Mouse (Mus musculus): Measurements from ENCODE around the gene Ccdc34. TPM values are rescaled to one million over a fixed set of nuclear protein-coding genes. Genes with fewer than 3 reads are reported as not detected.

The Ccdc34 gene
- polyA plus RNA-seq, 1 experiment from 2014 or later: 47.6 TPM

- H3K27ac ChIP-seq: peak overlapping the region; percentile 63; the same call in 1 of the 2 replicates
- ATAC-seq (ENCODE audit: low FRiP score, low read depth): peak; percentile 88
- H3K4me3 ChIP-seq: no peak overlapping the region
- H3K27me3 ChIP-seq: no peaks in the 10 kb centered on the region
- peaks cover 10% of the 10 kb centered on the region for H3K4me1 ChIP-seq
- H3K36me3 ChIP-seq: no peaks in the 10 kb centered on the region
- no peak overlapping the region for H3K4me2 ChIP-seq (replicated peaks)
- 61% methylated on average over 8 of the region's 8 CpGs for WGBS
- no peaks in the 10 kb centered on the region for H3K9me3 ChIP-seq
- H3K9ac ChIP-seq: no peak overlapping the region
Measured at GRCm38 (mm10) chr2:110210508-110211496, 193.2 kb downstream of the Ccdc34 start.

- WGBS: 77% methylated on average over 4 of the region's 4 CpGs
- Histone ChIP-seq H3K9ac (no peak overlapping the region), H3K4me1 (peaks cover 10% of the 10 kb centered on the region), H3K4me2 (replicated peaks) (no peak overlapping the region), H3K4me3 (no peak overlapping the region), H3K27ac (no peak overlapping the region), H3K36me3 (no peaks in the 10 kb centered on the region), H3K9me3 (no peaks in the 10 kb centered on the region), H3K27me3 (no peaks in the 10 kb centered on the region)
- ATAC-seq (ENCODE audit: low FRiP score, low read depth): no peak
Measured at GRCm38 (mm10) chr2:110214278-110214677, 196.7 kb downstream of the Ccdc34 start.

GRCm38 (mm10) chr2:110214991-110215684 is 197.5 kb downstream of the Ccdc34 start:
- Histone ChIP-seq H3K4me3 (no peak overlapping the region), H3K9me3 (no peaks in the 10 kb centered on the region), H3K9ac (no peak overlapping the region), H3K27ac (no peak overlapping the region), H3K4me2 (replicated peaks) (no peak overlapping the region), H3K4me1 (peaks cover 10% of the 10 kb centered on the region), H3K36me3 (no peaks in the 10 kb centered on the region), H3K27me3 (no peaks in the 10 kb centered on the region)
- WGBS: 49% methylated on average over 9 of the region's 9 CpGs
- ATAC-seq (ENCODE audit: low FRiP score, low read depth): no peak

- Histone ChIP-seq H3K4me1 (peaks cover 5% of the 10 kb centered on the region), H3K27me3 (no peaks in the 10 kb centered on the region), H3K36me3 (no peaks in the 10 kb centered on the region), H3K4me2 (replicated peaks) (no peak overlapping the region), H3K4me3 (no peak overlapping the region), H3K27ac (no peak overlapping the region), H3K9ac (no peak overlapping the region), H3K9me3 (no peaks in the 10 kb centered on the region)
- 70% methylated on average over 3 of the region's 3 CpGs for WGBS
- no peak for ATAC-seq (ENCODE audit: low FRiP score, low read depth)
Measured at GRCm38 (mm10) chr2:110215685-110216058, 198.1 kb downstream of the Ccdc34 start.

- Histone ChIP-seq H3K36me3 (no peaks in the 10 kb centered on the region), H3K27me3 (no peaks in the 10 kb centered on the region), H3K4me3 (no peak overlapping the region), H3K9me3 (no peaks in the 10 kb centered on the region), H3K9ac (no peak overlapping the region), H3K4me2 (replicated peaks) (no peak overlapping the region), H3K4me1 (no peaks in the 10 kb centered on the region), H3K27ac (no peak overlapping the region)
- no peak for ATAC-seq (ENCODE audit: low FRiP score, low read depth)
- 79% methylated on average over 1 of the region's 1 CpGs for WGBS
Measured at GRCm38 (mm10) chr2:110220492-110220891, 202.9 kb downstream of the Ccdc34 start.

- WGBS: 81% methylated on average over 2 of the region's 2 CpGs
- Histone ChIP-seq H3K9ac (no peak overlapping the region), H3K27me3 (no peaks in the 10 kb centered on the region)
Measured at GRCm38 (mm10) chr2:110222793-110223192, 205.2 kb downstream of the Ccdc34 start.

More at GRCm38 (mm10) chr2:110222793-110223192, 205.2 kb downstream of the Ccdc34 start:
- no peak overlapping the region for H3K27ac ChIP-seq
- no peaks in the 10 kb centered on the region for H3K9me3 ChIP-seq
- no peak for ATAC-seq (ENCODE audit: low FRiP score, low read depth)
- no peak overlapping the region for H3K4me2 ChIP-seq (replicated peaks)
- H3K4me1 ChIP-seq: peaks cover 3% of the 10 kb centered on the region; the same call in 1 of the 2 replicates
- no peaks in the 10 kb centered on the region for H3K36me3 ChIP-seq
- H3K4me3 ChIP-seq: no peak overlapping the region

Other genes starting within 250 kb of the Ccdc34 start
- 50.0 and 54.3 TPM in 2 replicates for gene Lin7c, start 127.0 kb upstream of the Ccdc34 start, polyA plus RNA-seq (2015; fragmentation: Nextera tagmentation; extraction: Ambion mirVana)
- gene Lgr4, start 100.2 kb upstream of the Ccdc34 start, polyA plus RNA-seq (2015; fragmentation: Nextera tagmentation; extraction: Ambion mirVana): 21.1 and 23.2 TPM in 2 replicates

Measured in limb, embryonic 13.5 days (tissue).